Comparison of ENCODE assay signal across 11 mouse cellular contexts in genomic region chr5:119193699-119194681, GRCm38 (mm10).
DNase-seq lines count a peak whose midpoint lies in the region; ATAC-seq and TF ChIP-seq lines count a peak whose summit lies in the region.
"Had no signal": no experiment of that assay in that cellular context is flagged by ENCODE, and none has a peak within 500 bp of the region (broad histone marks: within the 10 kb centered on the region; RNA-seq: fewer than 3 reads in every experiment).

No protein-coding gene starts in this region.

- DNase-seq in heart, adult 11 months, result peak; percentile 98
- no peak for DNase-seq in heart, postnatal 25 days (ENCODE audit: low spot score)
- peak; percentile 48 for DNase-seq in lung, postnatal 10 days
- no peak for DNase-seq in lung, postnatal 14 days
- DNase-seq in heart, postnatal 14 days, result peak; percentile 57 to 68
- no peak for DNase-seq in stomach, postnatal 0 days (ENCODE audit: low spot score)
- DNase-seq in spleen, adult 18-20 months, result no peak
- no peak for DNase-seq in urinary bladder, postnatal 4 days (ENCODE audit: low spot score in 2 of 2)

- intact Hi-C loops in heart, postnatal 25 days (cut with DNase I), result loop anchor here (10.0 kb wide), 1 partner anchor 471 kb away; no protein-coding TSS in a partner anchor
- intact Hi-C loops in heart, postnatal 14 days (cut with DNase I), result no loop called here

- H3K36me3 ChIP-seq in stomach, postnatal 0 days (ENCODE audit: control insufficient read depth, insufficient read depth, low read length), result no peaks in the 10 kb centered on the region
- H3K36me3 ChIP-seq: neural tube, embryonic 15.5 days had no signal

- H3K4me3 ChIP-seq in stomach, postnatal 0 days (ENCODE audit: low read depth, low read length), result no peak overlapping the region
- H3K4me3 ChIP-seq: neural tube, embryonic 15.5 days had no signal

- WGBS in stomach, postnatal 0 days, result 35% methylated on average over 21 of the region's 21 CpGs

- H3K4me1 ChIP-seq in stomach, postnatal 0 days (replicated peaks; ENCODE audit: control insufficient read depth, insufficient read depth), result 0 out of 2 replicates have a peak, but pooled peaks cover 3% of the 10 kb centered on the region
- H3K4me1 ChIP-seq: neural tube, embryonic 15.5 days had no signal

- no peaks in the 10 kb centered on the region for H3K9me3 ChIP-seq in stomach, postnatal 0 days (ENCODE audit: control insufficient read depth, low read length)
- H3K9me3 ChIP-seq: neural tube, embryonic 15.5 days had no signal

- ATAC-seq in stomach, postnatal 0 days (ENCODE audit: low FRiP score, low TSS enrichment), result peak; percentile 38; the same call in 1 of the 2 replicates

- no peak for TF ChIP-seq CTCF in stomach, postnatal 0 days (IDR thresholded peaks at IDR 0.05; ENCODE audit: low read depth)

- no peak overlapping the region for H3K9ac ChIP-seq in stomach, postnatal 0 days (ENCODE audit: low read length)
- H3K9ac ChIP-seq: neural tube, embryonic 15.5 days had no signal

- H3K4me2 ChIP-seq in stomach, postnatal 0 days (replicated peaks; ENCODE audit: low read depth), result no peak overlapping the region
- H3K4me2 ChIP-seq: liver, embryonic 11.5 days; midbrain, embryonic 11.5 days; neural tube, embryonic 15.5 days had no signal

- no peaks in the 10 kb centered on the region for H3K27me3 ChIP-seq in stomach, postnatal 0 days (ENCODE audit: control insufficient read depth, insufficient read depth, low read length)
- H3K27me3 ChIP-seq: neural tube, embryonic 15.5 days had no signal

- H3K27ac ChIP-seq in stomach, postnatal 0 days (replicated peaks), result no peak overlapping the region
- H3K27ac ChIP-seq: neural tube, embryonic 15.5 days had no signal

- TF ChIP-seq EP300 in stomach, postnatal 0 days (optimal IDR thresholded peaks at IDR 0.05), result no peak

Comparison
In these comparisons a context has a peak if more than half of its experiments do, and no peak if none do; other contexts are left out.
1. DNase-seq: peak in heart, adult 11 months (single experiment), lung, postnatal 10 days (single experiment) and heart, postnatal 14 days (2 of 2); none in heart, postnatal 25 days (single experiment), lung, postnatal 14 days (single experiment), stomach, postnatal 0 days (single experiment), spleen, adult 18-20 months (0 of 2) and urinary bladder, postnatal 4 days (0 of 2).